Mouse (Mus musculus) mesoderm, embryonic 11.5 days (tissue): ENCODE measurements around the gene Myo1e.

Experiments used
- DNase-seq: peaks from one replicate; pipeline ENCODE4 v3.0.0-alpha.2; 2012; ENCODE audit warnings: low read depth, low spot score

Myo1e gene

DNA sequence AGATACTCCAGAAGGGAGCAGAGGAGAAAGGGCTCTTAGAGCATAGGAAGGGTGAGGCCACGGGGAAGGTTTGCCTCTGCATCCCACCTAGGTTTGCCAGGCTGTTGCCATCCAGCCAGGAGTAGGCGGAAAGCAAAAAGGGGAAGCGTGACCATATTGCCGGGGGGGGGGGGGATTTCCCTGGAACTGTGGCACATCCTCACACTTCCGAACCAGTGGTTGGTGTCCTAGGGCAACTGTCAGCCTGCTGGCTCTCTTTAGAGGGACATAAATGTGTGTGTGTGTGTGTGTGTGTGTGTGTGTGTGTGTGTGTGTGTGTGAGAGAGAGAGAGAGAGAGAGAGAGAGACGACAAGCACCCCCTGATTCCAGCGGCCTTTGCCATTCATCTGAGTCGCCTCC, 75.0 kb downstream of the Myo1e start:
- no peak for DNase-seq

DNA sequence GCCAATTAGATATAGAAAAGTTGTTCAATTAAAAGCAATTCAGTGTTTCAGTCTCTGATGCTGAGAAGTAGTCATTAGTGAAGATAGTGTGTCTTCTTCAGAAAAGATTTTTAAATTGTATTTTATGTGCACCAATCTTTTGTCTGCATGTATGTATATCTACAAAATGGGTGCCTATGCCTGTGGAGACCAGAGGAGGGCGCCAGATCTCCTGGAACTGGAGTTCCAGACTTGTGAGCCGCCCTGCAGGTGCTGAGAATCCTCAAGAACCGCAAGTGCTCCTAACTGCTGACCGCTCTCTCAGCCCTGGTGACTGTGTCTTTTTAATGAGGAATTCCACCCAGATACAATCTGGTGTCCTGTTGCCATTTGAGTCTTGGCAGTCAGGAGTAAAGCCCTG, 76.0 kb downstream of the Myo1e start:
- no peak for DNase-seq

- no peak for DNase-seq
Measured at GRCm38 (mm10) chr9:70284584-70285140, 77.5 kb downstream of the Myo1e start.

GRCm38 (mm10) chr9:70290785-70291184, 83.6 kb downstream of the Myo1e start:
- no peak for DNase-seq

- peak; percentile 38 for DNase-seq
Measured at GRCm38 (mm10) chr9:70296916-70297315, 89.8 kb downstream of the Myo1e start.

DNA sequence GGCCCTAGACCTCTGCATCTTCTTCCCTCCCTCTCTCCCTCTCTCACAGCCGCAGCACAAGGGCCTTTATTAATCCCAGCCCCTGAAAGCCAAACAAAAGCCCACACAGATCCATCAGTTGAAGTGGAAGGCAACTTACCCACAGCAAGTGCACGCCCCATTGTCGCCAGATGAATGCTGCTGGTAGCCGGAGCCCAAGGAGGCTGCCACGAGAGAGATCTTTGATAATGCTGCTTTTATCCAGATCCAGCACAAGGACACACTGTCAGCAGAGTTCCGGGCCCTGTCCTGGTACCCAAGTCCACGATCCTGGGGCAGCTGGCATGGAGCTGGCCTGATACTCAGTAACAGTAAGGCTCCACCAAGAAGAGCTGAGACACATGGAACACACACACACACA, 91.1 kb downstream of the Myo1e start:
- no peak for DNase-seq

GRCm38 (mm10) chr9:70300705-70301104, 93.6 kb downstream of the Myo1e start:
- no peak for DNase-seq

- no peak for DNase-seq
Measured at GRCm38 (mm10) chr9:70301598-70301997, 94.4 kb downstream of the Myo1e start.

GRCm38 (mm10) chr9:70304901-70305300, 97.8 kb downstream of the Myo1e start:
- DNase-seq, result no peak

DNA sequence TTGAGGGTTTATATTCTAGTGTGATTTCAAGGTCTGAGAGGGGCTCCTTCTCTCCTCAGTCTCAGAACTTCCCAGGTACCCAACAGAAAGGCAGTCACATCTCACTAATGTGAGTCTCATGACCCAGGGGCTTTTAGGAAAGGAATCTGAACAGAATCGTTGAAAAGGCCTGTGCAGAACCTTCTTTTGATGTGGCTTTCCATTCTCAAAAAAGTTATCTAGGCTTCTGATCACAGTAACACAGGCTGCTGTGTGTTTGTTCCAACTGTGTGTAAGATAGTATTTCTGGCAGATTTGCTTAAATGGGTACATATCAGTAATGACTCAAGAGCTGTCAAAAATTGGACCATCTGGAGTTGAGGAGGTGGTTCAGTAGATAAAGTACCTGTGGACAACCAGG, 102.9 kb downstream of the Myo1e start:
- DNase-seq, result no peak

DNA sequence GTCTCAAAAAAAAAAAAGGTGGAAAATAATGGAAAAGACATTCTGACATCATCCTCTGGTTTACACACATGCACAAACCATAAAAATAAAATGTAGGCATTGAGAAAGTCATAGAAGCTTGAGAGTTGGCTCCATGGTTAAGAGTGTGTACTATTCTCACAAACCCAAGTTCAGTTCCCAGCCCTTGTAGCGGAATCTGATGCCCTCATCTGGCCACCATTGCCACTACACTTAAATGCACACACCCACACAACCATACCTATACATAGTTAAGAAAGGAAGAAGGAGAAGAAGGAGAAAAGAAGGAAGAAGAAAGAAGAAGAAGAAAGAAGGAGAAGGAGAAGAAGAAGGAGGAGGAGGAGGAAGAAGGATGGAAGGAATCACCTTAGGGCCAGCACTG, 106.9 kb downstream of the Myo1e start:
- DNase-seq, result no peak

GRCm38 (mm10) chr9:70315130-70315529, 108.0 kb downstream of the Myo1e start:
- DNase-seq, result no peak

DNA sequence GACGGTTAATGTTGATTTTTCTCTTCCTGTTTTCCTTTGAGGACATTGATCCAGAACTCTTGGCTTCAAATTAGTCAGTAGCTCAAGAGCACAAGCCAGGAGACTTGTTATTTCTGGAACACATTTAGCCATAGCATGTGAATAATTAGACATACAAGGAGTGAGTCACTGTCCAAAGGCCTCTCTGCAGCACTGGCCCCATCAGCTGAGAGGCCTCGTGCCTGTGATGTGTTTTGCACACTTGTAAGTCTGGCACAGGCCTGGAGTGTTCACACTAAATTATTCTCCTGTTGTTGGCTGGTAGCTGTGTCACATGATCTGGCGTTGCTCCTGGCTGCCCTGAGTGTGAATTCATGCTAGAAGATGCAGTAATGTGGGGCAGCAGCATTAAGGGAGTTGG, 111.5 kb downstream of the Myo1e start:
- no peak for DNase-seq

DNA sequence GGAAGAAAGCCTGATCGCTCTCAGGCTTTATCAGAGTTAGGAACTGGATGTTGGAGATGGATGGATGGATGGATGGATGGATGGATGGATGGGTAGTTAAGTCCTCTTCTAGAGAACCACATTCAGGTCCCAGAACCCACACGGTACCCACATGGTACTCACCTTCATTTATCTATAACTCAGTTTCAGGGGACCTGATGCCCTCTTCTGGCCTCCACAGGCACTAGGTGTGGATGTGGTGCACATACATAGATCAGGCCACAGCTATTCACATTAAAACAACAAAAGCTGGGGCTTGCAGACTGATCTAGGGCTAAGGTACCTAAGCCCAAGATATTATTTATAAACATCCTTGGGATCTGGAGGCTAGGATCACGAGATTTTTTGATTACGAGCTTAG, 117.2 kb downstream of the Myo1e start:
- no peak for DNase-seq

- no peak for DNase-seq
Measured at GRCm38 (mm10) chr9:70325880-70326595, 118.9 kb downstream of the Myo1e start.

GRCm38 (mm10) chr9:70328193-70328841, 121.2 kb downstream of the Myo1e start:
- DNase-seq, result no peak

GRCm38 (mm10) chr9:70331727-70332335, 124.7 kb downstream of the Myo1e start:
- DNase-seq, result peak; percentile 29

DNA sequence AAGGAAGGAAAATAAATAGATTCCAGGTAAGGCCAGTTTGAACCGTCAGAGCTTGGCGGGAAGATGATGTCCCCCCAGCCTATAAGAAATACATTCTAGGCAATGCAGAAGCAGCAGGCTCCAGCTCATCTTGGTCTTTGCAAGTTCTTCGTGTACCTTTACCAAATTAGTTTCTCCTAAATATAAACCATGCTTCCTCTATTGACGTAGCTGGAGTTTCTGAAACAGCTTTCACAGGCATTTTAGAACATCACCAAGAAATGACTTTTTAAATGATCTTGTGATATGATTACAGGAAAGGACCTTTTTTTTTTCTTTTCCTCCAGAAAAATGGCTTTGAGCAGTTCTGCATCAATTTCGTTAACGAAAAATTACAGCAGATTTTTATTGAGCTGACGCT, 131.2 kb downstream of the Myo1e start:
- DNase-seq, result no peak

DNA sequence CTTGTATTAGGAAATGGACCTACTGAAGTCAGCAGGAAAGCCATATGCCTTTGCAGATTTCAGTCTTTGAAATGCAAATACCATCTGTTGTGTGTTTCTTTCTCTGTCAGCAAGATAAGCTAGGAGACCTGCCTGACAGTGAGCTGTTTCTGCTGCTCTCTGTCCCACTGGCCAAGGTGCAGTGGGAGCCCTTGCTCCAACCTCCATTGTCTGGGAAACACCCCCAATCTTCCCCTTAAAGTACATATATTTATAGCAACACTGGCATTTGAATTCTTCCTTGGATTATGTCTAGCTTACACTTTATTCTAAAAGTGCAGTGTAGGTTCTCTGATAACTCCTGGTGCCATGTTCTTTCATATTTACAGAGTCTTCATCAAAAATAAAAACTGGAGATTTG, 131.7 kb downstream of the Myo1e start:
- DNase-seq, result no peak

GRCm38 (mm10) chr9:70349274-70349673, 142.1 kb downstream of the Myo1e start:
- no peak for DNase-seq

- peak; percentile 6 for DNase-seq
Measured at GRCm38 (mm10) chr9:70351570-70352277, 144.6 kb downstream of the Myo1e start.

- no peak for DNase-seq
Measured at GRCm38 (mm10) chr9:70356254-70356653, 149.1 kb downstream of the Myo1e start.
